Mouse (Mus musculus) megakaryocyte-erythroid progenitor cell, adult 5 weeks (primary cell): Measurements from ENCODE around the gene Trim13. TPM values are rescaled to one million over a fixed set of nuclear protein-coding genes. Genes with fewer than 3 reads are reported as not detected.

Source experiments
- polyA plus RNA-seq: library from polyadenylated mRNA; stranded (reverse); fragments of >175 nt; gene quantifications from 2 replicates; pipeline ENCODE4 v1.2.3, GENCODE M21; 2012

Gene Trim13
- polyA plus RNA-seq: 0.64 and 0.90 TPM in 2 replicates

DNA sequence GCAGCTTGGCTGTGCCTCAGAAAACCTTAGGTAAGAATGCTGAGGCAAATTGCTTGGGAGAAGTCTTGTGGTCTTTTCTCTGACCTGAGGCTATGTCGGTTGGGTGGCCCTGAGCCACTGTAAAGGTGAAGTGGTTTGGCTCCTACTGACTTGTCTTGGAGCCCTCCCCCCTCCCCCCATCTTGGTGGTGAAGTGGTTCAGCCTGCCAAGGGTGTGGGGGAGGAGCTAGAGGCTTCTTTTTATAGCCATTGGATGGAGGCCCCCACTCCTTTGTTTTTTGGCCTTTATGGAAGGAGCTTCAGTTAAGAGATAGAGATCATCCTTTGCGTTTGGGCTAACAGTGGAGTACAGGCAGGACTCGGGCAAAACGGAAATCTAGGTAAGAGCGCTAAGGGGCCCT lies at the start of gene Trim13:
Gene Trim13 (plus strand): TSS at position 280 of the 400 bp plus-strand sequence.

DNA sequence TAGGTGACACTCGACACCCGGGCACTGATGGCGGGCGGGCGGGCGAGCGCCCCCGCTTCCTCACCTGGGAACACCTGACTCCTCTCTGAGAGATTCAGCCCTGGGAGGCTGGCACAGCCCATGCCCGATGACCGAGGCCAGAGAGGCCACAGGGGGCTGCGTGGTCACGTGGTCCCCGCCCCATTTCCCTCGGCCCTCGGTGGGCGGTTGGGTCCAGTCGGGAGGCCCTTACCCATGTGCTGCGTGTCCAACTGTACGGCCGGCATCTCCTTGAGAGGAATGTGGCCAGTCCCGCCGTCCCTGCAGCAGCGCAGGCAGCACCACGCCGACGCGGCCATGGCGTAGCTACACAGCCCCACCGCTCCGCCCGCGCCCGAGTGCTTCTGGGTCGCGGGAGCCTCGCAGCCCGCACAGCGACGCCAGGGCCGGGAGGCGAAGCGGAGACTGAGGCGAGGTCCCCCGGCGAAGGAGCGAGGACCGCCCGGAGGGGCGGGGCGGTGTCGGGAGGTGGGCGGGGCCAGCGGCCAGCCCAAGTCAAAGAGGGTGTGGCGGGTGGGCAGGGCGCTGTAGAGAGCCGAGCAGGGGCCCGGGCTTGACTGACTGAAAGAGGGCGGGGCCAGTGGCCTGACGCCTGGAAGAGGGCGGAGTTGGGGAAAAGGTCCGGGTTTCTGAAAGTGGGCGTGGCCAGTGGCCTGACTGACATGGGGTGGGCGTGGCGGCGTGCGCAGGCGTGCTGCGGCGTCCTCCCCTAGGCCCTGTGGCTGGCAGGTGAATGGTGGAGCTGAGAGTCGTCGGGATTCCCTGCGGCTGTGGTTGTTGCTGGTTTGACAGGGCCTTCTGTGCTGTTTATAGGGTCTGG lies 41.5 kb upstream of the Trim13 start, which contains the start of gene Spryd7:
Gene Spryd7 (minus strand): TSS at position 598 of the 859 bp plus-strand sequence.

DNA sequence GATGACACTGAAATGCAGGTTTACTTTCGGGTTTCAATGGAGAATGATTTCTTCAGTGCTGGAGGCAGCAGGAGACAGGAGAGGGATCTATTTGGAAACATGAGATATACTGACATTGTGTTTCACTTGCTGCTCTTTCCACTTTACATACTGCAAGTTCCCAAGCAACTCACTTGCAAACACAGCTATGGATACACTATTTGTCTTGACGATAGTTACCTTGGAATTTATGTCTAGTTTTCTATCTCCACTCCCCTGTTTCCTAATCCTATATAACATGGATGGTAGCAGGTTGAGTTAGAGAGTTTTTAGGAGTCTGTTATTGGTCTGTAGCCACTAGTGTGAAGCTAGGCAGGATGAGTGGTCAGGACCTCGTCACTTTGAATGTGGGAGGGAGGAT lies 9.1 kb downstream of the Trim13 start, which contains the start of gene Kcnrg:
Gene Kcnrg (plus strand): TSS at position 301 of the 400 bp plus-strand sequence.

Other genes with a start within 250 kb of the Trim13 start
- gene Ebpl, start 237.8 kb upstream of the Trim13 start, polyA plus RNA-seq: 0.54 and 0.68 TPM in 2 replicates
- gene Kpna3, start 158.4 kb upstream of the Trim13 start, polyA plus RNA-seq: 9.4 and 11.6 TPM in 2 replicates
- 4.4 and 6.9 TPM in 2 replicates for gene Spryd7, start 41.4 kb upstream of the Trim13 start, polyA plus RNA-seq
- gene Kcnrg, start 9.2 kb downstream of the Trim13 start, polyA plus RNA-seq: 0.14 TPM in 1 of 2 replicates, not detected in the other